Mouse (Mus musculus) olfactory bulb, adult 2 months (tissue): ENCODE measurements around the gene Atp6v1c2. TPM values are rescaled to one million over a fixed set of nuclear protein-coding genes. Genes with fewer than 3 reads are reported as not detected.

Experiments used
- H3K27ac ChIP-seq: fragments of 200-500 bp; 2 replicates; pipeline ENCODE4 v1.5.1; 2012; ENCODE audit warnings: low read depth, low read length; ENCODE audit not compliant: insufficient read depth
- H3K4me1 ChIP-seq: fragments of 200-500 bp; 2 replicates; pipeline ENCODE4 v1.6.1; 2012; ENCODE audit warnings: low read length; ENCODE audit not compliant: control insufficient read depth, insufficient read depth
- H3K4me3 ChIP-seq: fragments of 200-500 bp; 2 replicates; pipeline ENCODE4 v1.5.1; 2012; ENCODE audit warnings: mild to moderate bottlenecking, low read depth, low read length, moderate library complexity; ENCODE audit not compliant: insufficient read depth
- CTCF ChIP-seq: fragments of 200-500 bp; IDR thresholded peaks from 2 replicates; pipeline ENCODE4 v1.5.1; 2012; ENCODE audit warnings: low read depth, mild to moderate bottlenecking, low read length, moderate library complexity; ENCODE audit not compliant: insufficient read depth
- POLR2A ChIP-seq: fragments of 200-500 bp; IDR thresholded peaks from 2 replicates; pipeline ENCODE4 v1.6.1; 2012; ENCODE audit warnings: mild to moderate bottlenecking, low read depth, low read length, moderate library complexity; ENCODE audit not compliant: insufficient read depth
- WGBS: fragments of 180-500 bp; shearing (Covaris S2); methylation state at CpG from one replicate; pipeline ENCODE4 v1.1.7; 2018; 5-methylcytosine and 5-hydroxymethylcytosine counted together
- polyA plus RNA-seq: library from polyadenylated mRNA; stranded (reverse); fragments of >200 nt; gene quantifications from 2 replicates; pipeline ENCODE4 v1.2.4, GENCODE M21; 2012; ENCODE audit warnings: low replicate concordance; ENCODE audit not compliant: missing spikeins, insufficient read depth, insufficient read length

The Atp6v1c2 gene
- polyA plus RNA-seq = not detected in 2 replicates

- Histone ChIP-seq H3K4me3 (no peak within 1 kb of the TSS), H3K4me1 (peaks cover 10% of the 10 kb centered on the region), H3K27ac (no peak within 1 kb of the TSS)
- TF ChIP-seq CTCF (no peak), POLR2A (no peak)
- 83% methylated on average over 3 of the region's 3 CpGs for WGBS
Measured at GRCm38 (mm10) chr12:17329259-17329658, at the start of gene Atp6v1c2. Atp6v1c2 (minus strand) TSS chr12:17329359.

DNA sequence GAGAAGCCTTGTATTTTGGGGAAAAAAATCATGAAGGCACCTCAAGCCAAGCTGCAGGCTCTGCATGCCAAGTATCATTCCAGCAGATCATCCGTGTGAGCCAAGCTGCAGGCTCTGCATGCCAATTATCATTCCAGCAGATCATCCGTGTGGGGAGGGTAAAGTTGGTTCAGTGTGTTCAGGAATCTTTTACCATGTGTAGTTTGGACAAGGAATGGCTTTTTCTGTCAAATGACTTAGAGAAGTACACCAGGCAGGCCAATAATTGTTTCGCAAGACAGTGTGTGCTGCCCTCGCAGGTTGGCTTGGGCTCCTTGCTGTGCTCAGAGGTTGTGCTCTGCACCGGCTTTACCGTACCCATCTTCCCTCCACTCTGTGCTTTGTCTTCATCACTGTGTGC is 47.4 kb upstream of the Atp6v1c2 start:
- H3K4me1 ChIP-seq = peaks cover 4% of the 10 kb centered on the region
- 82% methylated on average over 6 of the region's 6 CpGs for WGBS
- TF ChIP-seq POLR2A = no peak
- TF ChIP-seq CTCF = no peak
- H3K4me3 ChIP-seq = no peak overlapping the region
- no peak overlapping the region for H3K27ac ChIP-seq

- WGBS = 95% methylated on average over 4 of the region's 4 CpGs
- Histone ChIP-seq H3K4me1 (peaks cover 4% of the 10 kb centered on the region), H3K27ac (no peak overlapping the region), H3K4me3 (no peak overlapping the region)
- no peak for TF ChIP-seq POLR2A
- TF ChIP-seq CTCF = no peak
Measured at GRCm38 (mm10) chr12:17375243-17375642, 46.1 kb upstream of the Atp6v1c2 start.

DNA sequence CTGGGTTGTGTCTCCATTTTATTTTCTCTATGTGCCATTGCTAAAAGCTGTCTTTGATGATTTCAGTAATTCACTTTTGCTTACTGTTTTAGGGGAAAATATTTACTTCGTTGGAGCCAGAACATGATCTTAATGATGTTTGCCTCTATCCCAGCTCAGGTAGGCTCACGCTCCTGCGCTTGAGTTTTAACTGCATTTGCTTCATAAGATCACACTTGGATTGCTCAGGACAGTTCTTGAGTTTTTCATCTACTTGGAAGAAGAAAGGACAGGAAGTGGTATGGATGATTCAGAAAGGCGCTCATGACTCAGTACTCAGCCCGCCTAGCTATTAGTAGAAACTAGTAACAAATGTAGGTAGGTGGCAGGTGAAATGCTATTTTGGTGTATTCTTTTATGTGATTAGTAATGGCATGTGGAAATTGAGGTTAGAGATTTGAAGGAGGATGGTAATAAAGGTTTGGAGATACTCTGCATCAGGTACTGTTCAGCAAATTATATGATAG is 44.4 kb upstream of the Atp6v1c2 start:
- Histone ChIP-seq H3K27ac (no peak overlapping the region), H3K4me1 (peaks cover 4% of the 10 kb centered on the region), H3K4me3 (no peak overlapping the region)
- TF ChIP-seq POLR2A (no peak), CTCF (no peak)
- 90% methylated on average over 5 of the region's 5 CpGs for WGBS

DNA sequence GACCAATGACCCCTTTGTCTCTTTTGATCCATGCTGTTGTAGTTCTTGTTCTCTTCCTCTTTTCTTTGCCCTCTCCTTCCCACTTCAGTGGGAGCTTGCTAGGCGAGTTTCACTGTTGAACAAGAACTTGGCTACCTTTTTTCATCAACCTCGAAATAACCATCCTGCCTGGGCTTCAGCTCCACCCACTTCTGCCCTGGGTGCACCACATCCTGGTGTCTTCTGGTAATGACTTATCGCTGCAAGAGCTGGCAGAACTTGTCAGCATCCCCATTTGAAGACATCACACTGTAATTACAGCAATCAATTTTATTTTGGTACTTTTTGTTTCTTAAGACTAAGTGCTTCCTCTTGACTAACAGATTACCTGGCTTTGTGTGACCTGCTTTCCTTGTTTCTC is 43.5 kb upstream of the Atp6v1c2 start:
- Histone ChIP-seq H3K4me1 (peaks cover 4% of the 10 kb centered on the region), H3K4me3 (no peak overlapping the region), H3K27ac (no peak overlapping the region)
- 83% methylated on average over 3 of the region's 3 CpGs for WGBS
- TF ChIP-seq CTCF (no peak), POLR2A (no peak)

GRCm38 (mm10) chr12:17371589-17372235 is 42.6 kb upstream of the Atp6v1c2 start:
- TF ChIP-seq CTCF = no peak
- TF ChIP-seq POLR2A = no peak
- Histone ChIP-seq H3K4me1 (peaks cover 4% of the 10 kb centered on the region), H3K27ac (no peak overlapping the region), H3K4me3 (no peak overlapping the region)
- 93% methylated on average over 8 of the region's 8 CpGs for WGBS

DNA sequence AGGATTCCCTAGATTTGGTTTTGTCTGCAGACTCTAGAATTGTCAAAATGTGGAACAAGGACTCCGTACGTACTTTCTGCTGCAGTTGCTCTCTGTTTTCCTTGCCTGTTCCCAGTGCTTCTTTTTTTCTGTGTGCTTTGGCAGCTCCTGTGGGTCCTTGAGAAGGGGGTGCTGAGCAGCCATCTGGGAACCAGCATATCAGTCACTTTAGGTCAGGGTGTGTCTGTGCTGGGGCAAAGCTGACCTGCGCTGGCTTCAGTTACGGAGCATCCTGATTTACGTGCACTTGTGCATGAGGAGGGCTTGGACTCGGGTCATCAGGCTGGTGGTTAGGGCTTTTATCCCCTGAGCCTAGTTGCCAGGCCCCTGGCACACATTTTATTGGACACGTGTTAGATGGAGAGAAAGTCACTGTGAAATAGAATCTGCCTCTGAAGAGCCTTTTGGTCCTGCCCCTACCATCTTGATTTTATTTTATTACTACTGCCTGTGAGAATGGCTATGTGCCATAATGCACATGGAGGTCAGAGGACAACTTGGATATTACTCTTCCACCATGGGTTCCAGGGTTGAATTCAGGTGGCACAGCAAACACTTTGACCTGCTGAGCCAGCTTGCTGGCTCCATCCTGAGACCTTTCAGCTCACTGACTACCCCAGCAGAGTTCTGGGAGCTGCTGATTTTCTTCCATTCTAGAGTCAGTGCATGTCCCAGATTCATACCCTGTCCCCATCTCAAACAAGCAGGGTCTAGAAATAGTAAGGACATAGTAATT is 40.6 kb upstream of the Atp6v1c2 start:
- Histone ChIP-seq H3K4me1 (peaks cover 4% of the 10 kb centered on the region), H3K4me3 (no peak overlapping the region), H3K27ac (no peak overlapping the region)
- 94% methylated on average over 7 of the region's 7 CpGs for WGBS
- TF ChIP-seq POLR2A (no peak), CTCF (no peak)

DNA sequence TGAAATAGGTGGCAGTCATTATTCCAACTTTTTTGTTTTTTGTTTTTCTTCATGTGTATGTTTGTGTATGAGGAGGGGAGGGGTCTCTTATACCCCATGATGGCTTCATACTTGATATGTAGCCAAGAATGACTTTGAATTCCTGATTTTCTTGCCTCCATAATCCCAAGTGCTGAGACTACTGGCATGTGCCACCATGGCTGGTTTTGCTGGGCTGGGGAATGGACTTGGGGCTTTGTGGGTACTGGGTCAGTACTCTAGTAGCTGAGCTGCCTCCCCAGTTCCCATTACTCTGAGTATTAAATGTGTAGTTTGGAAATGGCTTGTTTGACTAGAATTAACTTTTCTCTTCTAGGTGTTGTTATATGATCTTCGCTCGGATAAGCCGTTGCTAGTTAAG is 40.0 kb upstream of the Atp6v1c2 start:
- TF ChIP-seq POLR2A (no peak), CTCF (no peak)
- H3K27ac ChIP-seq = no peak overlapping the region
- H3K4me1 ChIP-seq = peaks cover 3% of the 10 kb centered on the region
- WGBS = 100% methylated on average over 3 of the region's 3 CpGs
- no peak overlapping the region for H3K4me3 ChIP-seq

DNA sequence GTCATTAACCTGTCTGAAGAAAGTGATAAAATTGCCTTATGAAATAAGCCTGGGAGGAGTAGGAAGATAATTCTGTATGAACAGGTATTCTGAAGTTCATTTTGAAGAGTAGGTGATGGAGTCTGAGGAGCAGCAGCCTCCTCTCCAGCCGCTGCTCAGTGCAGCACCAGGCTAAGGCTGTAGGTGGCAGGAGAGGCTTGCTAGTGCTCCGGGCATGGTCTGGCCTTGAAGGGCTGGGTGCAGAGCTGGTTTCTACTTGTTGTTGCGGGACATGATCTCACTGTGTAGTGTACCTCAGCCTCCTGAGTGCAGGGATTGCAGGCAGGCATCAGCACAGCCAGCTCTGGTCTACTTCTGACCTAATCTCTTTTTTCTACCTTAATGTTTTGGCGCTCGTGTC is 37.8 kb upstream of the Atp6v1c2 start:
- Histone ChIP-seq H3K27ac (no peak overlapping the region), H3K4me3 (no peak overlapping the region), H3K4me1 (no peaks in the 10 kb centered on the region)
- TF ChIP-seq POLR2A (no peak), CTCF (peak; percentile 85)
- 56% methylated on average over 5 of the region's 5 CpGs for WGBS
